Mouse (Mus musculus) testis, adult 2 months (tissue): ENCODE data around the gene Tnrc6b. TPM values are rescaled to one million over a fixed set of nuclear protein-coding genes. Genes with fewer than 3 reads are reported as not detected.
"Not testable (repeated sequence)": the region's sequence is repeated elsewhere in the genome, so short reads cannot be mapped to it uniquely, and the experiment has no call there.

ENCODE experiments used
- H3K27ac ChIP-seq: fragments of 200-500 bp; 2 replicates; pipeline ENCODE4 v1.5.1; 2012; ENCODE audit warnings: low read depth, low read length; ENCODE audit not compliant: control insufficient read depth, insufficient read depth
- H3K27me3 ChIP-seq: fragments of 200-500 bp; 2 replicates; pipeline ENCODE4 v1.6.1; 2012; ENCODE audit warnings: mild to moderate bottlenecking, low read length, moderate library complexity; ENCODE audit not compliant: control insufficient read depth, insufficient read depth
- H3K36me3 ChIP-seq: fragments of 200-500 bp; 2 replicates; pipeline ENCODE4 v1.6.1; 2012; ENCODE audit warnings: mild to moderate bottlenecking, low read length; ENCODE audit not compliant: control insufficient read depth, insufficient read depth
- H3K4me1 ChIP-seq: fragments of 200-500 bp; 2 replicates; pipeline ENCODE4 v1.6.1; 2012; ENCODE audit warnings: low read length; ENCODE audit not compliant: control insufficient read depth, insufficient read depth
- H3K4me3 ChIP-seq: fragments of 200-500 bp; 2 replicates; pipeline ENCODE4 v1.5.1; 2012; ENCODE audit warnings: low read depth, mild to moderate bottlenecking, low read length, moderate library complexity, mixed read lengths; ENCODE audit not compliant: control insufficient read depth
- CTCF ChIP-seq: fragments of 200-500 bp; IDR thresholded peaks from 2 replicates; pipeline ENCODE4 v1.5.1; 2012; ENCODE audit warnings: low read depth, mild to moderate bottlenecking, inconsistent platforms, low read length, moderate library complexity; ENCODE audit not compliant: control insufficient read depth, insufficient read depth, insufficient replicate concordance
- POLR2A ChIP-seq: fragments of 200-500 bp; IDR thresholded peaks from 2 replicates; pipeline ENCODE4 v1.6.1; 2012; ENCODE audit warnings: low read depth, mild to moderate bottlenecking, inconsistent platforms, low read length, moderate library complexity; ENCODE audit not compliant: control insufficient read depth
- polyA plus RNA-seq: library from polyadenylated mRNA; depleted of rRNA; stranded (reverse); fragments of >200 nt; gene quantifications from 2 replicates; pipeline ENCODE4 v1.2.3, GENCODE M21; 2012

The Tnrc6b gene
- polyA plus RNA-seq, 1 experiment: 26.5 TPM

GRCm38 (mm10) chr15:80862027-80862426, 150.9 kb downstream of the Tnrc6b start:
- no peaks in the 10 kb centered on the region for H3K27me3 ChIP-seq
- H3K4me3 ChIP-seq: no peak overlapping the region
- H3K36me3 ChIP-seq: no peaks in the 10 kb centered on the region
- TF ChIP-seq POLR2A: no peak
- TF ChIP-seq CTCF: no peak
- H3K4me1 ChIP-seq: no peaks in the 10 kb centered on the region
- H3K27ac ChIP-seq: no peak overlapping the region

- H3K36me3 ChIP-seq, H3K4me1 ChIP-seq, H3K27me3 ChIP-seq, H3K4me3 ChIP-seq, H3K27ac ChIP-seq: not testable (repeated sequence)
Measured at GRCm38 (mm10) chr15:80868603-80869002, 157.5 kb downstream of the Tnrc6b start.

GRCm38 (mm10) chr15:80874726-80875125, 163.6 kb downstream of the Tnrc6b start:
- no peak overlapping the region for H3K4me3 ChIP-seq
- no peak overlapping the region for H3K27ac ChIP-seq
- H3K36me3 ChIP-seq: no peaks in the 10 kb centered on the region
- no peaks in the 10 kb centered on the region for H3K27me3 ChIP-seq
- no peak for TF ChIP-seq CTCF
- no peak for TF ChIP-seq POLR2A
- no peaks in the 10 kb centered on the region for H3K4me1 ChIP-seq

- TF ChIP-seq POLR2A (no peak), CTCF (no peak)
- Histone ChIP-seq H3K36me3 (no peaks in the 10 kb centered on the region), H3K27me3 (no peaks in the 10 kb centered on the region), H3K4me1 (no peaks in the 10 kb centered on the region), H3K27ac (no peak overlapping the region), H3K4me3 (no peak overlapping the region)
Measured at GRCm38 (mm10) chr15:80876231-80876630, 165.1 kb downstream of the Tnrc6b start.

- H3K36me3 ChIP-seq: no peaks in the 10 kb centered on the region
- H3K4me1 ChIP-seq: no peaks in the 10 kb centered on the region
- H3K27ac ChIP-seq: no peak overlapping the region
- no peak overlapping the region for H3K4me3 ChIP-seq
- no peak for TF ChIP-seq POLR2A
- no peak for TF ChIP-seq CTCF
- H3K27me3 ChIP-seq: no peaks in the 10 kb centered on the region
Measured at GRCm38 (mm10) chr15:80884095-80884494, 173.0 kb downstream of the Tnrc6b start.

GRCm38 (mm10) chr15:80886361-80887156, 175.4 kb downstream of the Tnrc6b start:
- no peak for TF ChIP-seq POLR2A
- no peak for TF ChIP-seq CTCF
- Histone ChIP-seq H3K27ac (no peak overlapping the region), H3K4me3 (no peak overlapping the region), H3K4me1 (no peaks in the 10 kb centered on the region), H3K36me3 (no peaks in the 10 kb centered on the region), H3K27me3 (no peaks in the 10 kb centered on the region)

- no peaks in the 10 kb centered on the region for H3K27me3 ChIP-seq
- TF ChIP-seq POLR2A: no peak
- no peak for TF ChIP-seq CTCF
- H3K36me3 ChIP-seq: no peaks in the 10 kb centered on the region
- H3K4me1 ChIP-seq: no peaks in the 10 kb centered on the region
- no peak overlapping the region for H3K4me3 ChIP-seq
- H3K27ac ChIP-seq: no peak overlapping the region
Measured at GRCm38 (mm10) chr15:80892341-80892740, 181.2 kb downstream of the Tnrc6b start.
